Mouse (Mus musculus): Measurements from ENCODE around the gene Nrros.

DNA sequence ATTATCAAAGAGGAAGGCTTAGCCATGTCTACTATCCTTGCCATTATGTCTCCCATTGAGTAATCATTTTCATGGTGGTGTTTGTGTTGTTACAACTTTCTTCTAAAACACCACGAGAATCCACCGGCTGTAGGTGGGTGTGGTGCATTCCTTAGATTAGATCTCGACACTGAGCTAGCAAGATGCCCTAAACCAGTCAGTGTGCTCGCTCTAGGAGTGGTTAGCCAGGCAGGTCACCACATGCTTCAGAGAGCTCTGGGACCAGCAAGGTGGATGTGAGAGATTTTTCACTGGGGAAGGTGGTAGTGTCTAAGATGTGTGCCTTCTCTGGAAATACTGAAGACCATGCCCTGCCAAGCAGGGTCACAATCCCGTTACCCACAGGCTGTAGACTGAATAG is 49.2 kb downstream of the Nrros start:
- TF ChIP-seq CTCF (conservative IDR thresholded peaks at IDR 0.05; ENCODE audit: low read length) (no peak), NANOG (IDR thresholded peaks at IDR 0.05; ENCODE audit: borderline replicate concordance, low read length) (no peak)
